Mouse (Mus musculus) stomach, embryonic 15.5 days (tissue): ENCODE data around the gene Cox19. TPM values are rescaled to one million over a fixed set of nuclear protein-coding genes. Genes with fewer than 3 reads are reported as not detected.
A peak's percentile ranks its signal among the peaks of the same experiment; 100 is the strongest.
"Not testable (repeated sequence)": the region's sequence is repeated elsewhere in the genome, so short reads cannot be mapped to it uniquely, and the experiment has no call there.

Source experiments
- ATAC-seq: fragments of 200-750 bp; cut with Nextera tagmentation; 2 replicates; pipeline ENCODE4 v1.8.0; 2017; ENCODE audit warnings: low read depth, moderate number of reproducible peaks, moderate TSS enrichment; ENCODE audit not compliant: insufficient read depth, low FRiP score
- H3K27ac ChIP-seq: fragments of 300-500 bp; sonication (generic); 2 replicates; pipeline ENCODE4 v1.5.1; 2015; ENCODE audit warnings: mild to moderate bottlenecking, inconsistent platforms
- H3K27me3 ChIP-seq: fragments of 300-500 bp; sonication (generic); replicated peaks from 2 replicates; pipeline ENCODE4 v1.6.1; 2015; ENCODE audit warnings: inconsistent platforms
- H3K36me3 ChIP-seq: fragments of 300-500 bp; sonication (generic); 2 replicates; pipeline ENCODE4 v1.6.1; 2015; ENCODE audit warnings: inconsistent platforms
- H3K4me1 ChIP-seq: fragments of 300-500 bp; sonication (generic); 2 replicates; pipeline ENCODE4 v1.6.1; 2015; ENCODE audit warnings: inconsistent platforms
- H3K4me2 ChIP-seq: fragments of 300-500 bp; sonication (generic); 2 replicates; pipeline ENCODE4 v1.6.1; 2015; ENCODE audit warnings: mild to moderate bottlenecking, inconsistent platforms
- H3K4me3 ChIP-seq: fragments of 300-500 bp; sonication (generic); replicated peaks from 2 replicates; pipeline ENCODE4 v1.5.1; 2015; ENCODE audit warnings: inconsistent platforms
- H3K9ac ChIP-seq: fragments of 300-500 bp; sonication (generic); 2 replicates; pipeline ENCODE4 v1.6.1; 2015; ENCODE audit warnings: inconsistent platforms
- H3K9me3 ChIP-seq: fragments of 300-500 bp; sonication (generic); 2 replicates; pipeline ENCODE4 v1.6.1; 2016; ENCODE audit warnings: inconsistent platforms
- WGBS: fragments of 180-500 bp; shearing (Covaris S2); methylation state at CpG from one replicate; pipeline ENCODE4 v1.1.7; 2015; 5-methylcytosine and 5-hydroxymethylcytosine counted together
- polyA plus RNA-seq: library from polyadenylated mRNA; unstranded; fragments of >200 nt; fragmentation: Nextera tagmentation; extraction: Ambion mirVana; gene quantifications from 2 replicates; pipeline ENCODE4 v1.2.1, GENCODE M21; 2015

The Cox19 gene
- 109 and 115 TPM in 2 replicates for polyA plus RNA-seq

- H3K9ac ChIP-seq = no peak within 1 kb of the TSS
- peak within 1 kb of the TSS; percentile 43 for H3K4me2 ChIP-seq
- ATAC-seq = no peak
- 42% methylated on average over 5 of the region's 5 CpGs for WGBS
- peaks cover 31% of the 10 kb centered on the region for H3K4me1 ChIP-seq
- no peaks in the 10 kb centered on the region for H3K9me3 ChIP-seq
- no peaks in the 10 kb centered on the region for H3K27me3 ChIP-seq
- H3K4me3 ChIP-seq = no peak within 1 kb of the TSS; the same call in 1 of the 2 replicates
- peak within 1 kb of the TSS; percentile 83 for H3K27ac ChIP-seq
- no peaks in the 10 kb centered on the region for H3K36me3 ChIP-seq
Observed at GRCm38 (mm10) chr5:139351134-139351533, at the start of gene Cox19. Gene Cox19 (minus strand): TSS chr5:139351418.

GRCm38 (mm10) chr5:139399991-139400390, 48.8 kb upstream of the Cox19 start:
- Histone ChIP-seq H3K4me1 (no peaks in the 10 kb centered on the region), H3K27me3 (no peaks in the 10 kb centered on the region), H3K9me3 (no peaks in the 10 kb centered on the region), H3K27ac (no peak overlapping the region), H3K9ac (no peak overlapping the region), H3K4me3 (no peak overlapping the region), H3K36me3 (no peaks in the 10 kb centered on the region), H3K4me2 (no peak overlapping the region)
- WGBS = 88% methylated on average over 14 of the region's 14 CpGs
- no peak for ATAC-seq

GRCm38 (mm10) chr5:139398786-139399185, 47.6 kb upstream of the Cox19 start:
- no peak for ATAC-seq
- H3K27me3 ChIP-seq = no peaks in the 10 kb centered on the region
- no peaks in the 10 kb centered on the region for H3K4me1 ChIP-seq
- no peak overlapping the region for H3K27ac ChIP-seq
- H3K9ac ChIP-seq = no peak overlapping the region
- 76% methylated on average over 5 of the region's 5 CpGs for WGBS
- no peak overlapping the region for H3K4me2 ChIP-seq
- no peak overlapping the region for H3K4me3 ChIP-seq
- H3K9me3 ChIP-seq = no peaks in the 10 kb centered on the region
- no peaks in the 10 kb centered on the region for H3K36me3 ChIP-seq

DNA sequence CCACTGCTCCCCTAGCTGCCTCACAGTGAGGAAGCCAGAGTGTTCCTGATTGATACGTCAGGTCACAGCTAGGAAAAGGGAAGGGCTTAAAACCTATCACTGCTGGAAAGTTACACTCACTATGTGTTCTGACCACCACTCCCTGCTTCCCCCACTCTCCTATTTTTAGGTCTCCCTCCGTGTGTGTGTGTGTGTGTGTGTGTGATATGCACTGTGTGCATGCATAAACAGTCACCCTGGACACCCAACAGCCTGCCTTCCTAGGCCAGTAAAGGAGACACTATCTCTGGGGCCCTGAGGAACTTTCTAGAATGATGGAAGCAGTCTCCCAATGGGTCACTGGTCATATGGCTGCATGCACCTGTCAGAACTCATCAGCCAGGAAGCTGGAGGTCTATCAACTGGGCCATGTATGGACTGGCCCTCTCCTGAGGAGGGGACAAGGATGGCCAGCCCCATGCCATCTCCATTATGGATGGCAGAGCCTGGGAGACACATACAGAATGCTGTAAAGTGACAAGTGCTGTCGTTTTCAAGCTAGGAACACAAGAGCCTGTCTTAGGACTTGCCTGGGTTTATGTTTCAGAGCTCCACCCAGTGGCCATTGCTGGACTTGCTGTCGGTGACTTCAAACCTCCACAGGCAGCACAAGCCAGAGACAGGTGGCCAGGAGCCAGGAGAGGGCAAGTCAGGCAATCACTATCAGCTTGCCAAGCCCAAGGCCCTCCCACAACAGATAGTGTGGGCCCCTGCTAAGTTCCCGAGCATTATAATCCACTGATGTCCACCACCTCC, 46.9 kb upstream of the Cox19 start:
- Histone ChIP-seq H3K4me2 (no peak overlapping the region), H3K9me3 (no peaks in the 10 kb centered on the region), H3K36me3 (no peaks in the 10 kb centered on the region), H3K9ac (no peak overlapping the region), H3K27me3 (no peaks in the 10 kb centered on the region), H3K27ac (no peak overlapping the region), H3K4me1 (no peaks in the 10 kb centered on the region), H3K4me3 (no peak overlapping the region)
- WGBS = 35% methylated on average over 5 of the region's 5 CpGs
- ATAC-seq = peak; percentile 62; the same call in 1 of the 2 replicates

GRCm38 (mm10) chr5:139397359-139397916, 46.2 kb upstream of the Cox19 start:
- Histone ChIP-seq H3K4me3 (no peak overlapping the region), H3K27me3 (no peaks in the 10 kb centered on the region), H3K4me2 (no peak overlapping the region), H3K9ac (no peak overlapping the region), H3K27ac (no peak overlapping the region), H3K4me1 (no peaks in the 10 kb centered on the region), H3K36me3 (no peaks in the 10 kb centered on the region), H3K9me3 (no peaks in the 10 kb centered on the region)
- no peak for ATAC-seq
- WGBS = 80% methylated on average over 4 of the region's 4 CpGs

- Histone ChIP-seq H3K9me3 (no peaks in the 10 kb centered on the region), H3K9ac (no peak overlapping the region), H3K4me3 (no peak overlapping the region), H3K4me1 (no peaks in the 10 kb centered on the region), H3K4me2 (no peak overlapping the region), H3K36me3 (no peaks in the 10 kb centered on the region), H3K27ac (no peak overlapping the region), H3K27me3 (no peaks in the 10 kb centered on the region)
- no peak for ATAC-seq
- WGBS = 87% methylated on average over 4 of the region's 4 CpGs
Observed at GRCm38 (mm10) chr5:139395528-139395927, 44.3 kb upstream of the Cox19 start.

DNA sequence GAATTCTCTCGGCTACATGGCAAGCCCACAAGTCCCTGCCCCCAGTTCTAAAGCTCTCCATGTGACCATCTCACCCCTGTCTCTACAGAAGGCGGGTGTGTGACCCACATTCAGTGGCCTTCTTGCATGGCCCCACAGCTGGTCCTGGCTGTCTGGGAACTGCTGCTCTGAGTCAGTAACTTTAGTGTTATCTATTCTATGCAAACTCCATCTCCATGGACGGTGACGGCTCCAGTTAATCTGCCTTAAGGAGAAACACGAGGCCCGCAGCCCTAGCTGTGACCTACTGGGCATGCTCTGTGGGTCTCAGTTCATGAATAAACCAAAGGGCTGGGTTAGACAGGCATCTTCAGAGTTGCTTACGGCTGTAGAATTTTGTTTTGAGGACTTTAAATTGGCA, 43.2 kb upstream of the Cox19 start:
- H3K27ac ChIP-seq = no peak overlapping the region
- peaks cover 5% of the 10 kb centered on the region for H3K4me1 ChIP-seq
- WGBS = 62% methylated on average over 7 of the region's 7 CpGs
- H3K36me3 ChIP-seq = no peaks in the 10 kb centered on the region
- no peak for ATAC-seq
- no peak overlapping the region for H3K4me3 ChIP-seq
- no peak overlapping the region for H3K9ac ChIP-seq
- no peak overlapping the region for H3K4me2 ChIP-seq
- no peaks in the 10 kb centered on the region for H3K9me3 ChIP-seq
- H3K27me3 ChIP-seq = no peaks in the 10 kb centered on the region

GRCm38 (mm10) chr5:139393197-139393588, 42.0 kb upstream of the Cox19 start:
- peaks cover 16% of the 10 kb centered on the region for H3K4me1 ChIP-seq
- ATAC-seq = no peak

DNA sequence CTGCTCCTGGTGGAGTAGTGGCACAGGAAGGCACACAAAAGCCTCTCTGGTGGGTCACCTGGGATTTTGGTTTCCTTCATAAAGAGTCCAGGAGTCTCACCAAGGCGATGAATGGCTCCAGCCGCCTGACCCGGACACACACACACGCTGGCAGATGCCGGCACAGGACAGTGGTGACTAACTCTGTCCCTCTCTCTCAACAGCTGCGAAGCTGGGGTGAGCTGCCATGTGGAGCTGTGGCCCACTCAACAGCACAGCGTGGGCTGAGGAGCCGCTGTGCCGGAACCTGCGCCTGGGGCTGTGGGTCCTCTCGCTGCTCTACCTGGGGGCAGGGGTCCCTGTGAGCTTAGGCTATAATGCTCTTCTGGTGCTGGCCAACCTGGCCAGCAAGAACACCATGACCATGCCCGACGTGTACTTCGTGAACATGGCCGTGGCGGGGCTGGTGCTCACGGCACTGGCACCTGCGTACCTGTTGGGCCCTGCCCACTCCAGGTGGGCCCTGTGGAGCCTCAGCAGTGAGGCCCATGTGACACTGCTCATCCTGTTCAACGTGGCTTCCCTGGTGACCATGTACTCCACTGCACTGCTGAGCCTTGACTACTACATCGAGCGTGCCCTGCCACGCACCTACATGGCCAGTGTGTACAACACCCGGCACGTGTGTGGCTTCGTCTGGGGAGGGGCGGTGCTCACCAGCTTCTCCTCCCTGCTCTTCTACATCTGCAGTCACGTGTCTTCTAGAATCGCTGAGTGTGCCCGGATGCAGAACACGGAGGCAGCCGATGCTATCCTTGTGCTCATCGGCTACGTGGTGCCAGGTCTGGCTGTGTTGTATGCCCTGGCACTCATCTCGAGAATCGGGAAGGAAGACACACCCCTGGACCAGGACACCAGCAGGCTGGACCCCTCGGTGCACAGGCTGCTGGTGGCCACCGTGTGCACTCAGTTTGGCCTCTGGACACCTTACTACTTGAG, 41.3 kb upstream of the Cox19 start:
- ATAC-seq = no peak
- Histone ChIP-seq H3K9me3 (no peaks in the 10 kb centered on the region), H3K4me3 (no peak overlapping the region), H3K9ac (no peak overlapping the region), H3K36me3 (no peaks in the 10 kb centered on the region), H3K27ac (no peak overlapping the region), H3K4me2 (no peak overlapping the region), H3K27me3 (no peaks in the 10 kb centered on the region), H3K4me1 (peaks cover 22% of the 10 kb centered on the region)
- 91% methylated on average over 37 of the region's 37 CpGs for whole genome bisulfite sequencing

More at GRCm38 (mm10) chr5:139393197-139393588, 42.0 kb upstream of the Cox19 start:
- Histone ChIP-seq H3K4me3 (no peak overlapping the region), H3K9me3 (no peaks in the 10 kb centered on the region), H3K9ac (no peak overlapping the region), H3K27ac (no peak overlapping the region), H3K27me3 (no peaks in the 10 kb centered on the region), H3K4me2 (no peak overlapping the region), H3K36me3 (no peaks in the 10 kb centered on the region)
- 91% methylated on average over 16 of the region's 16 CpGs for WGBS

GRCm38 (mm10) chr5:139391309-139391990, 40.2 kb upstream of the Cox19 start:
- H3K4me3 ChIP-seq = no peak overlapping the region
- no peak overlapping the region for H3K9ac ChIP-seq
- no peaks in the 10 kb centered on the region for H3K9me3 ChIP-seq
- WGBS = 84% methylated on average over 11 of the region's 11 CpGs
- H3K27me3 ChIP-seq = no peaks in the 10 kb centered on the region
- no peak overlapping the region for H3K27ac ChIP-seq
- peaks cover 22% of the 10 kb centered on the region for H3K4me1 ChIP-seq
- no peaks in the 10 kb centered on the region for H3K36me3 ChIP-seq
- H3K4me2 ChIP-seq = no peak overlapping the region
- no peak for ATAC-seq

DNA sequence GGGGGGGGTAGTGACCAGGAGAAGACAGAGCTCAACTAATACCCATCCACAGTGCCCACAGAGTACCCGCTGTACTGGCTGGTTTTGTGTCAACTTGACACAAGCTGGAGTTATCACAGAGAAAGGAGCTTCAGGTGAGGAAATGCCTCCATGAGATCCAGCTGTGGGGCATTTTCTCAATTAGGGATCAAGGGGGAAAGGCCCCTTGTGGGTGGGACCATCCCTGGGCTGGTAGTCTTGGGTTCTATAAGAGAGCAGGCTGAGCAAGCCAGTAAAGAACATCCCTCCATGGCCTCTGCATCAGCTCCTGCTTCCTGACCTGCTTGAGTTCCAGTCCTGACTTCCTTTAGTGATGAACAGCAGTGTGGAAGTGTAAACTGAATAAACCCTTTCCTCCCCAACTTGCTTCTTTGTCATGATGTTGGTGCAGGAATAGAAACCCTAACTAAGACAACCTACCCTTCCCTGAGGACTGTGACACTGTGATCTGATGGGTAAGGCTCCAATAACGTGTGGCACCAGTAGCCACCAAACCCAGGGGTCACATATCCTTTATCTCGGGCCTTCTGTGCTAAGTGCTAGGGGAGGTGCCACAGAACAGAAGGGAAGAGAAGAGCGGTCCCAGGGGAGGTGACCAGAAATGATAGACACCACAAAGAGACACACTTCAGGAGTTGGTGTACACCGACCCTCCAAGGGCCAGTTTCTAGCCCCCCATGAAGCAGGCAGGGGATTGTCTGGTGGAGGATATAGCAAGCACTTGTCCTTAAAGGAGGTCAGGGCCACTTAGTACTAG, 39.3 kb upstream of the Cox19 start:
- not testable (repeated sequence) for H3K36me3 ChIP-seq, H3K9me3 ChIP-seq, H3K27me3 ChIP-seq, H3K4me2 ChIP-seq, H3K4me3 ChIP-seq, H3K9ac ChIP-seq, H3K27ac ChIP-seq, ATAC-seq
- peaks cover 22% of the 10 kb centered on the region for H3K4me1 ChIP-seq
- 74% methylated on average over 5 of the region's 5 CpGs for WGBS
